8 mouse cellular contexts compared by ENCODE assay signal in genomic region chr7:92560986-92561876, GRCm38 (mm10). TPM values are rescaled to one million over a fixed set of nuclear protein-coding genes. Genes with fewer than 3 reads are reported as not detected.
DNase-seq lines count a peak whose midpoint lies in the region; ATAC-seq and TF ChIP-seq lines count a peak whose summit lies in the region.

Gene Ccdc90b, plus strand, starts transcription at chr7:92561149.

- H3K27ac ChIP-seq in embryonic facial prominence, embryonic 12.5 days, result peak within 1 kb of the TSS; percentile 97
- peak within 1 kb of the TSS; percentile 83 for H3K27ac ChIP-seq in intestine, postnatal 0 days (ENCODE audit: low read depth, low read length)
- H3K27ac ChIP-seq in midbrain, embryonic 10.5 days (replicated peaks), result peak within 1 kb of the TSS; percentile 93

- peak; percentile 79 for TF ChIP-seq CTCF in intestine, postnatal 0 days (IDR thresholded peaks at IDR 0.05; ENCODE audit: low read depth)

- H3K9ac ChIP-seq in embryonic facial prominence, embryonic 12.5 days, result peak within 1 kb of the TSS; percentile 68
- peak within 1 kb of the TSS; percentile 83 for H3K9ac ChIP-seq in intestine, postnatal 0 days (ENCODE audit: low read depth, low read length)

- H3K9me3 ChIP-seq in embryonic facial prominence, embryonic 12.5 days, result no peaks in the 10 kb centered on the region
- H3K9me3 ChIP-seq in intestine, postnatal 0 days (ENCODE audit: control insufficient read depth), result no peaks in the 10 kb centered on the region
- H3K9me3 ChIP-seq in midbrain, embryonic 10.5 days (replicated peaks), result no peaks in the 10 kb centered on the region

- peak; percentile 98 for ATAC-seq in embryonic facial prominence, embryonic 12.5 days (ENCODE audit: insufficient number of reproducible peaks, insufficient read depth, low FRiP score, low TSS enrichment)
- peak; percentile 90 for ATAC-seq in granulocyte monocyte progenitor cell, adult 5-6 weeks (replicated peaks; ENCODE audit: poor library complexity, severe bottlenecking)
- peak; percentile 97 for ATAC-seq in intestine, postnatal 0 days

- intact Hi-C loops in left cerebral cortex, postnatal 36 days (cut with DNase I), result loop anchor here (5.0 kb wide), 1 partner anchor 306 kb away; no protein-coding TSS in a partner anchor

- DNase-seq in adrenal gland, postnatal 36 days, result peak; percentile 87 to 88
- peak; percentile 95 to 96 for DNase-seq in left cerebral cortex, postnatal 36 days (ENCODE audit: low spot score in 2 of 2)
- DNase-seq in midbrain, embryonic 10.5 days (ENCODE audit: low spot score), result peak; percentile 90
- peak; percentile 93 to 94 for DNase-seq in right cerebral cortex, postnatal 36 days (ENCODE audit: low spot score in 2 of 2)
- DNase-seq in urinary bladder, postnatal 4 days (ENCODE audit: low spot score in 2 of 2), result peak; percentile 70 to 81

- no peaks in the 10 kb centered on the region for H3K36me3 ChIP-seq in embryonic facial prominence, embryonic 12.5 days
- no peaks in the 10 kb centered on the region; the same call in 1 of the 2 replicates for H3K36me3 ChIP-seq in intestine, postnatal 0 days (ENCODE audit: control insufficient read depth, insufficient read depth)
- peaks cover 9% of the 10 kb centered on the region; the same call in 1 of the 2 replicates for H3K36me3 ChIP-seq in midbrain, embryonic 10.5 days

- peak within 1 kb of the TSS; percentile 76 for H3K4me3 ChIP-seq in embryonic facial prominence, embryonic 12.5 days
- peak within 1 kb of the TSS; percentile 98 for H3K4me3 ChIP-seq in intestine, postnatal 0 days (ENCODE audit: low read depth, low read length)
- peak within 1 kb of the TSS; percentile 86 for H3K4me3 ChIP-seq in midbrain, embryonic 10.5 days

- WGBS in embryonic facial prominence, embryonic 12.5 days, result under 1% methylated on average over 59 of the region's 60 CpGs
- WGBS in intestine, postnatal 0 days, result under 1% methylated on average over 59 of the region's 60 CpGs
- WGBS in midbrain, embryonic 10.5 days, result 1% methylated on average over 60 of the region's 60 CpGs

- no peaks in the 10 kb centered on the region for H3K4me1 ChIP-seq in embryonic facial prominence, embryonic 12.5 days
- no peaks in the 10 kb centered on the region for H3K4me1 ChIP-seq in intestine, postnatal 0 days (replicated peaks; ENCODE audit: control insufficient read depth, insufficient read depth, low read length)
- H3K4me1 ChIP-seq in midbrain, embryonic 10.5 days, result peaks cover 9% of the 10 kb centered on the region

- no peaks in the 10 kb centered on the region for H3K27me3 ChIP-seq in embryonic facial prominence, embryonic 12.5 days
- H3K27me3 ChIP-seq in intestine, postnatal 0 days (replicated peaks; ENCODE audit: control insufficient read depth, insufficient read depth, low read length), result no peaks in the 10 kb centered on the region
- H3K27me3 ChIP-seq in midbrain, embryonic 10.5 days (ENCODE audit: low read depth, poor library complexity, severe bottlenecking), result no peaks in the 10 kb centered on the region

- H3K4me2 ChIP-seq in embryonic facial prominence, embryonic 12.5 days (replicated peaks), result peak within 1 kb of the TSS; percentile 56
- peak within 1 kb of the TSS; percentile 70 for H3K4me2 ChIP-seq in intestine, postnatal 0 days (replicated peaks; ENCODE audit: low read depth)

RNA-seq across cellular contexts. Expression of gene Ccdc90b, which starts in this region (rescaled TPM):
- 10 to 100 TPM; 45.6 to 54.6 TPM for total RNA-seq in adrenal gland, postnatal 36 days (2021)
- polyA plus RNA-seq in embryonic facial prominence, embryonic 12.5 days (2016; fragmentation: Nextera tagmentation; extraction: Ambion mirVana), result 58.3 and 59.3 TPM in 2 replicates
- 19.5 and 25.7 TPM in 2 replicates for total RNA-seq in granulocyte monocyte progenitor cell, adult 5-6 weeks (2014; fragmentation: Nextera tagmentation)
- 38.9 and 41.7 TPM in 2 replicates for total RNA-seq in granulocyte monocyte progenitor cell, adult 5-6 weeks (2017)
- polyA plus RNA-seq in intestine, postnatal 0 days (2015; fragmentation: Nextera tagmentation; extraction: Ambion mirVana), result 37.7 and 38.5 TPM in 2 replicates
- 10 to 100 TPM; 14.9 to 15.4 TPM for total RNA-seq in left cerebral cortex, postnatal 36 days (2021)
- 70.1 and 72.4 TPM in 2 replicates for polyA plus RNA-seq in midbrain, embryonic 10.5 days (2016; fragmentation: Nextera tagmentation; extraction: Ambion mirVana)

Comparison
In these comparisons a context has a peak if more than half of its experiments do, and no peak if none do; other contexts are left out.
1. Peak in every context shown above with its lines: DNase-seq, ATAC-seq, H3K4me3 ChIP-seq and H3K27ac ChIP-seq.